Mouse (Mus musculus): Measurements from ENCODE around the gene Hist1h3g.

- no peak for TF ChIP-seq CTCF (IDR thresholded peaks at IDR 0.05; ENCODE audit: extremely low read depth, insufficient read depth, low read length)
- no peak for TF ChIP-seq POLR2A (IDR thresholded peaks at IDR 0.05; ENCODE audit: extremely low read depth, insufficient read depth, low read length)
These were observed 9.3 kb upstream of the Hist1h3g start for GRCm38 (mm10) chr13:23525901-23526300.

Data from cortical plate, adult 2 months (tissue).